Mouse (Mus musculus) frontal cortex, postnatal 36 days (tissue): ENCODE measurements at regions not wholly inside any gene's neighbourhood (a gene's known extent, or its start where the extent isn't known, plus 50 kb on each side); places are given as distances from the start of the nearest gene placed in this dataset.

Experiments used
- DNase-seq, 2 experiments: peaks; one replicate each; pipeline ENCODE4 v3.0.0; 2022; ENCODE audit warnings: low spot score in 2 of 2

- DNase-seq = peak in 1 of 2 experiments; percentile 36
Measured at GRCm38 (mm10) chr3:47348451-47348850, 900.4 kb upstream of the Pabpc4l start.

DNA sequence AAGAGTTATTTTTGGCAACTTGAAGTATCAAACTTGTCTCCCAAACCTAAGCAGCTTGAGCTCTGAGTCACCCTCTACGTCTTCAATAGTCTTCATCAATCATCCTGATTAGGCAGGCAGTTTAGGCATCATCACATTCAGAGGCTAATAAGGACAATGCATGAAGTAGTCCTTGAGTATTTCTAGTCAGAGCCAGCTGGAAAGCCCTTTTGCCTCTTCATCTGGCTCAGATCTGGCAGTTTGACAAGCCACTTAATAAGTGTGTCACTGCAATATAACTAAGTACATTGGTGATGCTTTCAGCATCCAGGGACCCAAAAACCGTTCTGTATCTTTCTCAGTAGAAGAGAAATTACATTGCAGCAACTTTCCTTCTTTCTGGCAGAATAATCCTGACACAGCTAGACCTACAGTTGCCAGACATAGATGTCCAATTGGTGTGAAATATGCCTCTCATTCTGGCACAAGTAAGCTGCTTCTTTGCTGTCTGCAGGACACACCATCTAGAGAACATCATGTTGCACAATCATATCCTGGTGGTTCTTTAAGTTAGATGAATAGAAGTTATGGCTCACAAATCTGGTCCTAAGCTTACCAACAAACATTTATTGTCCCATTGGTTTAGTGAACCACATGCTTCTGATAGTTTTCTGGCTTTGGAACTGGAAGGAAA lies 868.5 kb upstream of the Pabpc4l start:
- no peak for DNase-seq

DNA sequence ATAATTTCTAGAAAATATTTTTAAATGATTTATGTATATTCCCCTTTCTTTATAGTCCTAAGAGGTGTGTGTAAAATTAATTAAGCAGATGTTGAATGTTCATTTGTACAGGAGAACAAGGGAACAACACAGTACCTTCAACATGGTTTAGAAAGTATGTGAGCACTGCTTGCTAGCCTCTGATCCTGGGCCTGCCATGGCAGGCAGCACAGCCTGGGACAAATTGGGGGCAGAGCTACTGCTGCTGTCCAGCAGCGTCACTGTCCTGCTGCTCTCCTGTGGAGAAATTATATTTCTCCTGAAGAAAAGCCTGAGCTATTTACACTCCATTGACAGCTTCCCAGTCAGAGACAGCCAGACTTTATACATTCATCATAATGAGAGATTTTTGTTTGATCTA lies 833.8 kb upstream of the Pabpc4l start:
- no peak for DNase-seq

DNA sequence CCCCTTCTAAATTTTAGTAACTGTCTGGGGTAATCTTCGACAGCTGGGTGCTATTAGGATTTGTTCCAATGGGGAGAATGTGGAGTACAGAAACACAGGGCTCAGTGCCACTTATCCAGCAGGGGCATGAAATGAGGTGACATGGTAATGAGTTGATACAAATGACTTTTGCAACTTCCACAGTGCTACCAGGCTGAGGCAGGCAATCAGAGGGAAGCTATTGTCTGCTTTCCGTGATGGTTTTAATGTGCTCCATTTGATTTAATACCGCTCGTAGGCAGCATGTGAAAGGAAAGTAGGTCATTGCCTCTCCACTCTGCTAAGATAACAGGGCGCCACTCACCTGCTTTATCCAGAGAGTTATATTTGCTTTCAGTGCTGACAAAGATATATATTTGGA lies 832.3 kb upstream of the Pabpc4l start:
- DNase-seq = no peak

DNA sequence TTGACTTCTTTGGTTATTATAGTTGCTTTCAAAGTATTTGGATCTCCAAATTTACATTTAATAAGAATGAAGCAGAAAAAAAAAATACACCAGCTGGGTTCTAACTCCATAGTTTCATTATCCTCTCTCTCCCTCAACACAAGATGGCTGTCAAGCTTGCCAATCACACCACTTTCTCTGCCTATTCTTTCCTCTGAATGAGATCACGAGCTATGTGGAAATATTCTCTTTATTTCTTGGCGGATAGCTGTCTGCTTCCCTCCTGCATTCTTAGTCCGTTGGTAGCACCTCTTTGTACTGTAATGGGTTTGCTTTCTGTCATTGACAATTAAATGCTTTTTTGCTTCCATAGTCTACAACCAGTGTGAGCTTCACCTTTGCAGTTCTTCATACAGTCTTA lies 793.0 kb upstream of the Pabpc4l start:
- DNase-seq = no peak

DNA sequence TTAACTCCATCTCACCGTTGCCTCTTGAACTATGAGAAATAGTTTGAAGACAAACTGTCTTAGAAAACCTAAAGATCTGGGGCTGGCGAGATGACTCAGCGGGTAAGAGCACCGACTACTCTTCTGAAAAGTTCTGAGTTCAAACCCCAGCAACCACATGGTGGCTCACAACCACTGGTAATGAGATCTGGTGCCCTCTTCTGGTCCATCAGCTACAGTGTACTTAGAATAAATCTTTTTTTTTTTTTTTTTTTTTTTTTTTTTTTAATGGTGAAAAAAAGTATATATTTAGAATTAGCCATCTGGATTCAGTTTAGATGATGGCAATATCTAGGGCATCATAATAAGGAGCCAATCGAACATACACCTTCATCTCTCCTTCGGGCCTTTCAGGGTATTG lies 782.2 kb upstream of the Pabpc4l start:
- no peak for DNase-seq

DNA sequence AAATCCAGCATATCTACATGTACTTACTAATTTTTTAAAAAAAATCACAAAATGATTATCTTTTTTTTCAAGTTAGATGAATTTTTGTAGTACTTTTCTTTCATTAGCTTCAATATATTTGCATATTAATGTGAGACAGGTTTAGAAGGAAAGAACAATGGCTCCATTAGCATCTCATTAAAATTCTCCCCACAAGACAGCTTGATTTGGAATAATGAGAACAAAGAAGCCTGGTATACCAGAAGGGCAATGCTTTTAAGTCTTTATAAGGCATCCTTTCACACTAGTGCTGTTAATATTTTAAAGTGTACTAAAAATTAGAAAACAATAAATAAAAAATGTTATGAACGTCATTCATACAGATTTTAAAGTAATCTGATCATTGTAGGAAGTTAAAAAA lies 770.6 kb upstream of the Pabpc4l start:
- DNase-seq = no peak

DNA sequence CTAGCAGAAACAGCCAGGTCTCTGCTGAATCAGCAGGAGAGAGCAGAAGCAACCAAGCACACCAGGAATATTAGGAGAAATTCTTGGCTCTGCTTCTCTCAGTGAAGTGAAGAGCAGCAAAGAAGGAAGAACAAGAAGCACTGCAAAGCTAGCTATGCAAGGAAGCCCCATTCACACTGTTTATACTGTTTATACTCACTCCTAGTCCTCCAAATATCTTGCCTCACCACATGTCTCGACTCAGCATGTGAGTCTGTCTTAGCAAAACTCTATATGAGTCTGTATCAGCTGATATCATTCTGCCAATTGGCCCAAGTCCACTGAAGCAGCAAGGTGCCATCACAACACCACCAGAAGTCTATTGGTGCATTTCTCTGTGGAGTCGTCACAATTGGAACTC lies 765.1 kb upstream of the Pabpc4l start:
- DNase-seq = no peak

GRCm38 (mm10) chr3:47197584-47197983 lies 749.6 kb upstream of the Pabpc4l start:
- no peak for DNase-seq

DNA sequence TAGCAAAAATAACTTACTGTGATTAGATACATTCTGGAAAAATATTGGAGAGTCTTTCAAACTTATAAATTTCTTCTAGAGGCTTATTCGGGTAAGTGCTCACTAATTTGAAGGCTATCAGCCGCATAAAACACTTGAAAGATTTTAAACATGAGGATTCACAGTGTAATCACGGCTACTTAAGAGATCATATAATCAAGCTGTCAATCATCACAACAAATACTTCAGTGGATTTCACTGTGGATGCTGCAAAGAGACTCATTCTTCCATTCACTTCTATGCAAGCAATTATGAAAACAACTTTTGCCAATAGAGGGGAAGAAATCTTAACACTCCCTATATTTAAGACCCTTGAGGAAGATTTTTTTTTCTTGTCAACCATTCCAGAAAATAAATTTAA lies 736.2 kb upstream of the Pabpc4l start:
- no peak for DNase-seq

GRCm38 (mm10) chr3:47182762-47183161 lies 734.7 kb upstream of the Pabpc4l start:
- no peak for DNase-seq

GRCm38 (mm10) chr3:47180377-47180776 lies 732.4 kb upstream of the Pabpc4l start:
- DNase-seq = no peak
